Mouse (Mus musculus) limb, embryonic 14.5 days (tissue): ENCODE results near the gene Pate2. TPM values are rescaled to one million over a fixed set of nuclear protein-coding genes. Genes with fewer than 3 reads are reported as not detected.
"Not testable (repeated sequence)": the region's sequence is repeated elsewhere in the genome, so short reads cannot be mapped to it uniquely, and the experiment has no call there.

Source experiments
- ATAC-seq: fragments of 200-750 bp; cut with Nextera tagmentation; 2 replicates; pipeline ENCODE4 v1.8.0; 2017; ENCODE audit warnings: low read depth, moderate number of reproducible peaks, moderate TSS enrichment; ENCODE audit not compliant: low FRiP score
- DNase-seq: peaks from one replicate; pipeline ENCODE4 v3.0.0-alpha.2; 2015; ENCODE audit warnings: low spot score
- H3K27ac ChIP-seq: fragments of 300-500 bp; sonication (generic); replicated peaks from 2 replicates; pipeline ENCODE4 v1.5.1; 2014; ENCODE audit warnings: low read depth, mild to moderate bottlenecking, low read length, moderate library complexity, mixed read lengths
- H3K27me3 ChIP-seq: fragments of 300-500 bp; sonication (generic); 2 replicates; pipeline ENCODE4 v1.6.1; 2014; ENCODE audit warnings: low read length, mixed read lengths; ENCODE audit not compliant: control insufficient read depth, insufficient read depth
- H3K36me3 ChIP-seq: fragments of 300-500 bp; sonication (generic); 2 replicates; pipeline ENCODE4 v1.6.1; 2014; ENCODE audit warnings: mild to moderate bottlenecking, low read length, moderate library complexity, mixed read lengths; ENCODE audit not compliant: control insufficient read depth, insufficient read depth
- H3K4me1 ChIP-seq: fragments of 300-500 bp; sonication (generic); 2 replicates; pipeline ENCODE4 v1.6.1; 2014; ENCODE audit warnings: antibody characterized with exemption, low read length, mixed read lengths; ENCODE audit not compliant: control insufficient read depth, insufficient read depth
- H3K4me2 ChIP-seq: fragments of 300-500 bp; sonication (generic); replicated peaks from 2 replicates; pipeline ENCODE4 v1.6.1; 2014; ENCODE audit warnings: low read depth, mild to moderate bottlenecking, low read length, moderate library complexity; ENCODE audit not compliant: severe bottlenecking
- H3K4me3 ChIP-seq: fragments of 300-500 bp; sonication (generic); replicated peaks from 2 replicates; pipeline ENCODE4 v1.5.1; 2014; ENCODE audit warnings: low read length
- H3K9ac ChIP-seq: fragments of 300-500 bp; sonication (generic); 2 replicates; pipeline ENCODE4 v1.6.1; 2014; ENCODE audit warnings: mild to moderate bottlenecking, low read depth, low read length, moderate library complexity; ENCODE audit not compliant: severe bottlenecking
- H3K9me3 ChIP-seq: fragments of 300-500 bp; sonication (generic); 2 replicates; pipeline ENCODE4 v1.6.1; 2016; ENCODE audit warnings: low read length; ENCODE audit not compliant: control insufficient read depth
- POLR2A ChIP-seq: fragments of 200-500 bp; IDR thresholded peaks from 2 replicates; pipeline ENCODE4 v1.8.0; 2012; ENCODE audit warnings: inconsistent platforms, mild to moderate bottlenecking, moderate library complexity, borderline replicate concordance; ENCODE audit not compliant: insufficient read depth, insufficient read length; ENCODE audit errors: extremely low read depth
- WGBS: fragments of 180-500 bp; shearing (Covaris S2); extraction: QIAGEN DNeasy Blood & Tissue Kit; methylation state at CpG from one replicate; pipeline ENCODE4 v1.1.7; 2014; 5-methylcytosine and 5-hydroxymethylcytosine counted together
- polyA plus RNA-seq, 2 experiments: library from polyadenylated mRNA; depleted of rRNA in 1 of 2; stranded (reverse) in 1 of 2; unstranded in 1 of 2; fragments of >200 nt; fragmentation: Nextera tagmentation in 1 of 2; extraction: Ambion mirVana in 1 of 2; gene quantifications; 2 replicates each; pipeline versions ENCODE4 v1.2.1 to v1.2.3; 2012 to 2014

Gene Pate2
- polyA plus RNA-seq, 2 experiments, result 0.37 to 0.97 TPM

DNA sequence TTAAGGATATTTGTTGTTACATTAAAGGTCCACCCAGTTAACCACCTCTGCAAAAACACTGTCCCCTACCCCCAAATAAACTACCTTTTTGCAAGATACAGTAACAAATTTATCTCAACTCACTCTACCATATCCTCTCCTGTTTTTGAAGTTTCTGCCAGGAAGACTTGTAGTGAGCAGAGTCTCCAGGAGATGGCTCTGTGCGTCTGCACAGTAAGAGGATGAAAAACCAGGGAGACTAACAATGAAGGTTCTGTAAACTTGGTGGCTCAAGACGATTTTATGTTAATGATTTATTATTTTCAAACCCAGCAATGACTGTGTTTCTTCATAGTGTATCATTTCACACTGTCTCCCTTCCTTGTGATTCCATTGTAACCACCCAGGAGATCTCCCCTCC is 22.8 kb downstream of the Pate2 start:
- no peaks in the 10 kb centered on the region for H3K27me3 ChIP-seq
- H3K4me2 ChIP-seq, result no peak overlapping the region
- ATAC-seq, result no peak
- H3K9ac ChIP-seq, result no peak overlapping the region
- no peaks in the 10 kb centered on the region for H3K4me1 ChIP-seq
- H3K9me3 ChIP-seq, result no peaks in the 10 kb centered on the region
- WGBS, result 7% methylated on average over 2 of the region's 2 CpGs
- no peak overlapping the region for H3K4me3 ChIP-seq
- no peak for DNase-seq
- H3K36me3 ChIP-seq, result no peaks in the 10 kb centered on the region
- no peak overlapping the region for H3K27ac ChIP-seq
- no peak for TF ChIP-seq POLR2A

- H3K4me2 ChIP-seq, result no peak overlapping the region
- no peak overlapping the region for H3K27ac ChIP-seq
- ATAC-seq, result no peak
- H3K9ac ChIP-seq, result no peak overlapping the region
- H3K27me3 ChIP-seq, result no peaks in the 10 kb centered on the region
- no peaks in the 10 kb centered on the region for H3K4me1 ChIP-seq
- no peak for DNase-seq
- TF ChIP-seq POLR2A, result no peak
- WGBS, result 64% methylated on average over 8 of the region's 8 CpGs
- H3K4me3 ChIP-seq, result no peak overlapping the region
- no peaks in the 10 kb centered on the region for H3K36me3 ChIP-seq
- no peaks in the 10 kb centered on the region for H3K9me3 ChIP-seq
Measured at GRCm38 (mm10) chr9:35607647-35608405, 37.7 kb downstream of the Pate2 start.

- ATAC-seq, result no peak
Measured at GRCm38 (mm10) chr9:35611841-35612240, 41.8 kb downstream of the Pate2 start, which contains the start of gene Pate4. Pate4 (minus strand) TSS chr9:35611941.

DNA sequence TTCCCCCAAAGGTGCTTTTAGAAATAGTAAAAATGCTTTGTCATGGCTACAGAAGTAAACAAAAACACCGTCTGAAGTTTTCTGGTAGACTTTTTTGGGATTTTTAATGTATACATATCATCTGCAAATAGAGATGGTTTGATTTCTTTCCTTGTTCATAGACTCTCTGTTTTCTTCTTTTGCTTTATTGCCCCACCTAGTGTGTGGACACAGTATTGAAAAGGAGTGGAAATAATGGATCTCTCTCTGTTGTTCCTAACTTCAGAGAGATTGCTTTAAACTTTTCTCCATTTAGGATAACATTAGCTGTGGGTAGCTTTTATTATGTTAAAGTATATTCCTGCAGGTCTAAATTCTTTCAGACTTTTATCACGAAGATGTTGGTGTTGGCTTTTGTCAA is 43.9 kb downstream of the Pate2 start:
- H3K9ac ChIP-seq, result no peak overlapping the region
- WGBS, result 36% methylated on average over 2 of the region's 2 CpGs
- no peak overlapping the region for H3K4me3 ChIP-seq
- no peak for TF ChIP-seq POLR2A
- H3K36me3 ChIP-seq, result no peaks in the 10 kb centered on the region
- H3K4me1 ChIP-seq, result no peaks in the 10 kb centered on the region
- H3K4me2 ChIP-seq, result no peak overlapping the region
- no peak for DNase-seq
- no peaks in the 10 kb centered on the region for H3K9me3 ChIP-seq
- H3K27me3 ChIP-seq, result no peaks in the 10 kb centered on the region
- H3K27ac ChIP-seq, result no peak overlapping the region
- no peak for ATAC-seq

More at GRCm38 (mm10) chr9:35611841-35612240, 41.8 kb downstream of the Pate2 start, which contains the start of gene Pate4:
- Histone ChIP-seq H3K4me2 (no peak within 1 kb of the TSS), H3K27me3 (no peaks in the 10 kb centered on the region), H3K9ac (no peak within 1 kb of the TSS), H3K27ac (no peak within 1 kb of the TSS), H3K4me1 (no peaks in the 10 kb centered on the region), H3K9me3 (no peaks in the 10 kb centered on the region), H3K36me3 (no peaks in the 10 kb centered on the region), H3K4me3 (no peak within 1 kb of the TSS)
- DNase-seq, result no peak
- WGBS, result 75% methylated on average over 1 of the region's 1 CpGs
- TF ChIP-seq POLR2A, result no peak

DNA sequence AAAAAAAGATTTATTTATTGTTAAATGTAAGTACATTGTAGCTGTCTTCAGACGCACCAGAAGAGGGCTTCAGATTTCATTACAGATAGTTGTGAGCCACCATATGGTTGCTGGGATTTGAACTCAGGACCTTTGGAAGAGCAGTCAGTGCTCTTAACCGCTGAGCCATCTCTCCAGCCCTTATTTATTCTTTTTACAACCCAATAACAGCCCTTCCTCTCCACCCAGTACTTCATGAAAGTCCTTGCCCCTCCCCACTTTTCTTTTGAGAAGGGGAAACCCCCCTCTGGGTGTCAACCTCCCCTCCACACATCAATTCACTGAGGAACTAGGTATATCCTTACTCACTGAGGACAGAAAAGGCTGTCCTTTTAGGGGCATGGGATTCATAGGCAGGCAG is 46.7 kb downstream of the Pate2 start:
- H3K9ac ChIP-seq, H3K9me3 ChIP-seq, H3K27me3 ChIP-seq, H3K27ac ChIP-seq, H3K4me3 ChIP-seq, DNase-seq, H3K4me1 ChIP-seq, H3K36me3 ChIP-seq, ATAC-seq, H3K4me2 ChIP-seq: not testable (repeated sequence)
- 68% methylated on average over 2 of the region's 2 CpGs for WGBS
